Mouse (Mus musculus): ENCODE results near the gene Try5.
"Not testable (repeated sequence)": the region's sequence is repeated elsewhere in the genome, so short reads cannot be mapped to it uniquely, and the experiment has no call there.

Gene Try5

DNA sequence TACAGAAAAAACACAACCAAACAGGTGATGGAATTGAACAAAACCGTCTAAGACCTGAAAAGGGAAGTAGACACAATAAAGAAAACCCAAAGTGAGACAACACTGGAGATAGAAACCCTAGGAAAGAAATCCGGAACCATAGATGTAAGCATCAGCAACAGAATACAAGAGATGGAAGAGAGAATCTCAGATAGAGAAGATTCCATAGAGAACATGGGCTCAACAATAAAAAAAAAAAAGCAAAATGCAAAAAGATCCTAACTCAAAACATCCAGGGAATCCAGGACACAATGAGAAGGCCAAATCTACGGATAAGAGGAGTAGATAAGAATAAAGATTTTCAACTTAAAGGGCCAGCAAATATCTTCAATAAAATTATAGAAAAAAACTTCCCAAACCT, at the start of gene Try5:
Try5 (minus strand) TSS at position 101 of the 400 bp plus-strand sequence.
- DNase-seq (ENCODE audit: low read depth, low spot score): not testable (repeated sequence)

DNA sequence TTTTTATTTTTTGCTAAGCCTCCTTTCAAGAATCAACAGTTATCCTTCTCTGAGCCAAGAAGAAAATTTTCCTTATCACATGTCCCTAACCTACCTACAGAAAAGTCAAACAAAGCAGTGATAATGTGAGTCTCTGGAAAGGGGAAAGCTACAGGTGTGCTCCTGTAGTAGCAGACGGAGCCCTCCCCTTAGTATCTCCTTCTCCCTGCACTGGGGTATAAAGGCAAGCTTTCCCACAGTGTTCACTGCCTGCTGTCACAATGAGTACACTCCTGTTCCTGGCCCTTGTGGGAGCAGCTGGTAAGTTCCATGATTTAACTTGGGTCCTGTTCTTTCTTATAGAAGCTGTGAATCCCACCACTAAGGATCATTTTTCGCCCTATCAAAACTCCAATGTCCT, 37.3 kb upstream of the Try5 start, which contains the start of gene Try10:
Try10 (plus strand) TSS at position 174 of the 400 bp plus-strand sequence.
- DNase-seq (ENCODE audit: low read depth, low spot score): no peak

DNA sequence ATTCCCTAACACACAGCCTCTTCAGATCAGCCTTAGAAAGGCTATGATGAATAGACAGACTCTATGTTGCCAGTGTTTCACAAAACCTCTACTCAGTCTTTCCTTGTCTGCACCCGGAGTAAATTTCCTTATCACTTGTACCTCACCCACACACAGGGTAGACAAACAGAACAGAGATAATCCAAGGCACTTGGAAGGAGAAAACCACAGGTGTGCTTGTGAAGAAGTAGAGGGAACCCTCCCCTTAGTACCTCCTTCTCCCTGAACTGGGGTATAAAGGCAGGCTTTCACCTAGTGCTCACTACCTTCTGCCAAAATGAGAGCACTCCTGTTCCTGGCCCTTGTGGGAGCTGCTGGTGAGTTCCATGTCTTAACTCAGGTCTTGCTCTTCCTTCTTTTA, 14.7 kb downstream of the Try5 start, which contains the start of gene Try4:
Try4 (plus strand) TSS at position 301 of the 400 bp plus-strand sequence.
- no peak for DNase-seq (ENCODE audit: low read depth, low spot score)

DNA sequence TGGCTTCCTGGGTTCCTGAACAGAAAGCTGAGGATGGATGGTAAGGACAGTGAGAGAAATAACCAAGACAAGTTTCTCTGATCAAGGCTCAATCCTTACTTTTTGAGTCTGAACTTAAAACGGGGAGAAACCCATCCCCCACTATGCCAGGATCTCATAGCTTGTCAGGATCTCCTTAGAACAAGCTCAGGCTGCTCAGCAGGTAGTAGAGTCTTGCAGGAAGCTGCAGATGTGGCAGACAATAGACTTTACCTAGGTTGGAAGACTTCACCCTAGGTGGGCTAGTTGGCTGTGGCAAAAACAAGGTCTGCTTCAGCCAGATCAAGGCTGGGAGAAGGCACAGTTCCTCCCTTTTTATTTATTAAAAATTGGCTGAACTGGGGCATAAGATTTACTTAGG, 18.4 kb downstream of the Try5 start:
- no peak for DNase-seq (ENCODE audit: low read depth, low spot score)

DNA sequence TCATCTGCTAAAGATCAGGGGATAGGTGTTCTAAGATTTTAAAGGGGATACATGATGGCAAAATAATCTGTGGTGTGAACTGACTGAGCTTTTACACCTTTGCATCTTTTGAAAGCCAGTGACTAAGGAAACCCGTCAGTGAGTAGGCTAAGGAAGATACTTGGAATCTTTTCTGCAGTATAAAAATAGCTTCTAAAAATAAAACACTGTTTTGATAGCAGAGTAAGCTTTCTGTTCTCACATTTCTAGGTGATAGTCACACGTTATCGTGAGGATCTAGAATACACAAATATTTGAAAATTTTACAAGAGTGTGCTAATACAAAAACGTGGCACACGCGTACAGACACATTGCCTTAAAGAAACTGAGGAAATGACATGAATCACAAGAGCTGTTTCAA, 50.5 kb downstream of the Try5 start:
- DNase-seq (ENCODE audit: low read depth, low spot score): no peak

DNA sequence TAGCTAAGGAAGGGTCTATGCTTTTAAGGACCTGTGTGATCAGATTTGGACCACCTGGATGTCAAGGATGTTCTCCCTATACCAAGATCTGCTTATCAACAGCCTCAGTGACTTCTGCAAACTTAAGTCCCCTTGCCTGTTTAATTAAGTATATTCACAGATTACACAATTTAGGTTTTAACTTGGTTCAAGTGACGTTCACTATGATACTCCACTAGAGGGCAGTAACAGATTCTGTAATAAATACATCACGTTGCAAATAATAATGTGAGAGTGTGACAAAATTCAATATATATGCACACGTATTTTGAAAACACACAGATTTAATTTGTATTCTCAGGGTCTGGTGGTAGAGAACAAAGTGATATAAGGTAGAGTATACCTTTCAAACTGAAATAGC, 53.8 kb downstream of the Try5 start:
- DNase-seq (ENCODE audit: low read depth, low spot score): no peak
